Mouse (Mus musculus): Measurements from ENCODE around the gene Dkkl1. TPM values are rescaled to one million over a fixed set of nuclear protein-coding genes. Genes with fewer than 3 reads are reported as not detected.
"Not testable (repeated sequence)": the region's sequence is repeated elsewhere in the genome, so short reads cannot be mapped to it uniquely, and the experiment has no call there.

Dkkl1 gene
- polyA plus RNA-seq, 1 experiment: 4.2 TPM

GRCm38 (mm10) chr7:45178550-45178949, 33.4 kb downstream of the Dkkl1 start:
- Histone ChIP-seq H3K4me1 (ENCODE audit: control insufficient read depth, insufficient read depth, low read length) (peaks cover 2% of the 10 kb centered on the region), H3K9ac (ENCODE audit: low read depth, poor library complexity, severe bottlenecking) (no peak overlapping the region), H3K9me3 (replicated peaks; ENCODE audit: control insufficient read depth, insufficient read depth, low read length, poor library complexity, severe bottlenecking) (no peaks in the 10 kb centered on the region), H3K36me3 (ENCODE audit: control insufficient read depth, insufficient read depth, low read length, poor library complexity, severe bottlenecking) (no peaks in the 10 kb centered on the region), H3K4me3 (ENCODE audit: low read depth, low read length) (no peak overlapping the region), H3K27ac (ENCODE audit: insufficient read depth, low read length) (no peak overlapping the region), H3K27me3 (ENCODE audit: control insufficient read depth, insufficient read depth, low read length, poor library complexity, severe bottlenecking) (peaks cover 6% of the 10 kb centered on the region)
- TF ChIP-seq EP300 (IDR thresholded peaks at IDR 0.05; ENCODE audit: insufficient read depth, low read depth, low read length): no peak
- TF ChIP-seq POLR2A (IDR thresholded peaks at IDR 0.05; ENCODE audit: insufficient read depth, low read length): no peak
- no peak for TF ChIP-seq CTCF (IDR thresholded peaks at IDR 0.05; ENCODE audit: low read depth, low read length)

DNA sequence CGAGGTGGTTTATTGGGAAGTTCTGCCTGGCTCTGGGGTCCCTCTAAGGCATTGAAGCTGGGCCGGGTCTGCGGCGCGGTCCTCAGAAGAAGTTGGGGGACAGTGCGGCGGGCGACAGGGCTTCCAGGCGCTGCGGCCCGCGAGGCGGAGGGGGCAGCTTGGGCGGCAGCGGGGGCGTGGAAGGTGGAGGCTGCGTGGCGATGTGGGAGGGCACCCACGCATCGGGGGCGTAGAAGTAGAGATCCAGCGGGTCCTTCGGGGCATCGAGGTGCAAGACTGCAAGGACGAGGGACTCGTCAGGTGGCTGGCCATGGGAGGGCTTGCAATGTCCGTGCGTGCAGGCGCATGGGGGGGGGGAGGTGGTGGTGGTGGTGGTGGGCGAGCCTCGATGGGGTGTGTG, 35.6 kb downstream of the Dkkl1 start:
- H3K27ac ChIP-seq (ENCODE audit: insufficient read depth, low read length): no peak overlapping the region
- no peaks in the 10 kb centered on the region for H3K36me3 ChIP-seq (ENCODE audit: control insufficient read depth, insufficient read depth, low read length, poor library complexity, severe bottlenecking)
- H3K27me3 ChIP-seq (ENCODE audit: control insufficient read depth, insufficient read depth, low read length, poor library complexity, severe bottlenecking): peaks cover 6% of the 10 kb centered on the region
- peak overlapping the region; percentile 62 for H3K9ac ChIP-seq (ENCODE audit: low read depth, poor library complexity, severe bottlenecking)
- H3K4me1 ChIP-seq (ENCODE audit: control insufficient read depth, insufficient read depth, low read length): peaks cover 2% of the 10 kb centered on the region
- TF ChIP-seq EP300 (IDR thresholded peaks at IDR 0.05; ENCODE audit: insufficient read depth, low read depth, low read length): no peak
- TF ChIP-seq CTCF (IDR thresholded peaks at IDR 0.05; ENCODE audit: low read depth, low read length): no peak
- TF ChIP-seq POLR2A (IDR thresholded peaks at IDR 0.05; ENCODE audit: insufficient read depth, low read length): no peak
- peak overlapping the region; percentile 55 for H3K4me3 ChIP-seq (ENCODE audit: low read depth, low read length)
- no peaks in the 10 kb centered on the region for H3K9me3 ChIP-seq (replicated peaks; ENCODE audit: control insufficient read depth, insufficient read depth, low read length, poor library complexity, severe bottlenecking)

- Histone ChIP-seq H3K9me3 (replicated peaks; ENCODE audit: control insufficient read depth, insufficient read depth, low read length, poor library complexity, severe bottlenecking) (no peaks in the 10 kb centered on the region), H3K36me3 (ENCODE audit: control insufficient read depth, insufficient read depth, low read length, poor library complexity, severe bottlenecking) (no peaks in the 10 kb centered on the region), H3K4me3 (ENCODE audit: low read depth, low read length) (peak overlapping the region; percentile 55), H3K4me1 (ENCODE audit: control insufficient read depth, insufficient read depth, low read length) (peaks cover 2% of the 10 kb centered on the region), H3K27ac (ENCODE audit: insufficient read depth, low read length) (no peak overlapping the region), H3K27me3 (ENCODE audit: control insufficient read depth, insufficient read depth, low read length, poor library complexity, severe bottlenecking) (peaks cover 6% of the 10 kb centered on the region), H3K9ac (ENCODE audit: low read depth, poor library complexity, severe bottlenecking) (peak overlapping the region; percentile 62)
- TF ChIP-seq POLR2A (IDR thresholded peaks at IDR 0.05; ENCODE audit: insufficient read depth, low read length): no peak
- no peak for TF ChIP-seq CTCF (IDR thresholded peaks at IDR 0.05; ENCODE audit: low read depth, low read length)
- TF ChIP-seq EP300 (IDR thresholded peaks at IDR 0.05; ENCODE audit: insufficient read depth, low read depth, low read length): no peak
These were observed 36.0 kb downstream of the Dkkl1 start for GRCm38 (mm10) chr7:45175929-45176328.

- peaks cover 6% of the 10 kb centered on the region for H3K27me3 ChIP-seq (ENCODE audit: control insufficient read depth, insufficient read depth, low read length, poor library complexity, severe bottlenecking)
- TF ChIP-seq POLR2A (IDR thresholded peaks at IDR 0.05; ENCODE audit: insufficient read depth, low read length) (no peak), CTCF (IDR thresholded peaks at IDR 0.05; ENCODE audit: low read depth, low read length) (no peak), EP300 (IDR thresholded peaks at IDR 0.05; ENCODE audit: insufficient read depth, low read depth, low read length) (no peak)
- H3K4me1 ChIP-seq (ENCODE audit: control insufficient read depth, insufficient read depth, low read length): peaks cover 2% of the 10 kb centered on the region
- no peaks in the 10 kb centered on the region for H3K36me3 ChIP-seq (ENCODE audit: control insufficient read depth, insufficient read depth, low read length, poor library complexity, severe bottlenecking)
- no peaks in the 10 kb centered on the region for H3K9me3 ChIP-seq (replicated peaks; ENCODE audit: control insufficient read depth, insufficient read depth, low read length, poor library complexity, severe bottlenecking)
- H3K27ac ChIP-seq (ENCODE audit: insufficient read depth, low read length): no peak overlapping the region
- H3K9ac ChIP-seq (ENCODE audit: low read depth, poor library complexity, severe bottlenecking): 0 out of 2 replicates have a peak overlapping the region, but pooled peaks have one; percentile 6
- H3K4me3 ChIP-seq (ENCODE audit: low read depth, low read length): no peak overlapping the region
These were observed 36.5 kb downstream of the Dkkl1 start for GRCm38 (mm10) chr7:45175398-45175797.

- Histone ChIP-seq H3K9ac (ENCODE audit: low read depth, poor library complexity, severe bottlenecking) (0 out of 2 replicates have a peak overlapping the region, but pooled peaks have one; percentile 6), H3K27ac (ENCODE audit: insufficient read depth, low read length) (no peak overlapping the region), H3K9me3 (replicated peaks; ENCODE audit: control insufficient read depth, insufficient read depth, low read length, poor library complexity, severe bottlenecking) (peaks cover 3% of the 10 kb centered on the region; the same call in 1 of the 2 replicates), H3K27me3 (ENCODE audit: control insufficient read depth, insufficient read depth, low read length, poor library complexity, severe bottlenecking) (peaks cover 6% of the 10 kb centered on the region), H3K4me1 (ENCODE audit: control insufficient read depth, insufficient read depth, low read length) (peaks cover 2% of the 10 kb centered on the region), H3K4me3 (ENCODE audit: low read depth, low read length) (peak overlapping the region; percentile 14; the same call in 1 of the 2 replicates), H3K36me3 (ENCODE audit: control insufficient read depth, insufficient read depth, low read length, poor library complexity, severe bottlenecking) (no peaks in the 10 kb centered on the region)
- TF ChIP-seq EP300 (IDR thresholded peaks at IDR 0.05; ENCODE audit: insufficient read depth, low read depth, low read length) (peak; percentile 60; the same call in 1 of the 2 replicates), POLR2A (IDR thresholded peaks at IDR 0.05; ENCODE audit: insufficient read depth, low read length) (no peak), CTCF (IDR thresholded peaks at IDR 0.05; ENCODE audit: low read depth, low read length) (no peak)
These were observed 37.2 kb downstream of the Dkkl1 start for GRCm38 (mm10) chr7:45174567-45175280.

DNA sequence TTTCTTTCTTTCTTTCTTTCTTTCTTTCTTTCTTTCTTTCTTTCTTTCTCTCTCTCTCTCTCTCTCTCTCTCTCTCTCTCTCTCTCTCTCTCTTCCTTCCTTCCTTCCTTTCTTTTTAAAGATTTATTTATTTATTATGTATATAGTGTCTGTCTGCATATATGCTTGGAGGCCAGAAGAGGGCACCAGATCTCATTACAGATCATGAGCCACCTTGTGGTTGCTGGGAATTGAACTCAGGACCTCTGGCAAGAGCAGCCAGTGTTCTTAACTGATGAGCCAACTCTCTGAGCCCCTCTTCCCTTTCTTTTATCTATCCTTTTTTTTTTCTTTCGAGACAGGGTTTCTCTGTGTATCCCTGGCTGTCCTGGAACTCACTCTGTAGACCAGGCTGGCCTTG, 38.2 kb downstream of the Dkkl1 start:
- H3K9me3 ChIP-seq (replicated peaks; ENCODE audit: control insufficient read depth, insufficient read depth, low read length, poor library complexity, severe bottlenecking); H3K4me3 ChIP-seq (ENCODE audit: low read depth, low read length); H3K9ac ChIP-seq (ENCODE audit: low read depth, poor library complexity, severe bottlenecking); H3K27me3 ChIP-seq (ENCODE audit: control insufficient read depth, insufficient read depth, low read length, poor library complexity, severe bottlenecking); H3K36me3 ChIP-seq (ENCODE audit: control insufficient read depth, insufficient read depth, low read length, poor library complexity, severe bottlenecking); H3K27ac ChIP-seq (ENCODE audit: insufficient read depth, low read length); H3K4me1 ChIP-seq (ENCODE audit: control insufficient read depth, insufficient read depth, low read length): not testable (repeated sequence)
- peak; percentile 17 for TF ChIP-seq CTCF (IDR thresholded peaks at IDR 0.05; ENCODE audit: low read depth, low read length)
